Mouse (Mus musculus): ENCODE measurements around the gene Cnp. TPM values are rescaled to one million over a fixed set of nuclear protein-coding genes. Genes with fewer than 3 reads are reported as not detected.
A peak's percentile ranks its signal among the peaks of the same experiment; 100 is the strongest.
"Not testable (repeated sequence)": the region's sequence is repeated elsewhere in the genome, so short reads cannot be mapped to it uniquely, and the experiment has no call there.

Gene Cnp
- polyA plus RNA-seq, 1 experiment from 2014 or later, result 21.9 TPM

DNA sequence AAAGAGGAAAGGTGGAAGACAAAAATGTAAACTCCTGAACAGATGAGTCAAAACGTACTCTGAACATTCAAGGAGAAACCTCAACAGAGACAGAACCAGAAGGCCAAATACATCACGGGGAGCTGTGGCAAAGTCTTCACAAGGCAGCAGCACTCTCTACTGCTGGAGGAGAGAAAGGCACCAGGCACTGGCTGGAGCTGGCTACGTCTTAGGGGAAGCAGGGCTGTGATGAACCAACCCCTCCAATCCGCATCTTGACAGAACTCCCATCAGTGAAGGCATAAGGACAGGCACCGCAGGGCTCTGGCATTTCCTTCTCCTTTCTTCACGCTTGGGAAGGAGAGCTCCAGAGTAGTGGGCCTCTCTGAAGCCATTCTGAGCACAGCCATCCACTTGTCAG is 36.9 kb downstream of the Cnp start:
- 90% methylated on average over 6 of the region's 6 CpGs for WGBS

DNA sequence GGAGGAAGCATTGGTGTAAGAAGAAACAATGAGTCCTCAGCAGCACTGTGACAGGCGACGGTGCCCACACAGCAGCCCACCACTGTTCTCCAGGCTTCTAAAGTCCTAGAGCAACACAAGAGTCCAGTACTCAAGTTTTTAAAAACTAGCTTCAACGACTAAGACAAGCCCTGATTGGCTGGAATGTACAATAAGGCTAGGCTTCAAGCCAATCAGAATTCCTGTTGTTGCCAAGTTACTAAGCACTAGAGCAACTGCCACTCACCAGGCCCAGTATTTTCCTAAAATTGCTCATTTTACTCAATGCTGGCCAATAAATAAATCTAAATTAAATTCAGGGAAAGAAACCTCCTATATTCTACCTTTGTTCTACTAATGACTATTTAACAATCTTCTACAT is 38.5 kb downstream of the Cnp start:
- 92% methylated on average over 3 of the region's 3 CpGs for WGBS
- H3K9ac ChIP-seq (ENCODE audit: low read length), result no peak overlapping the region
- no peaks in the 10 kb centered on the region; the same call in 1 of the 2 replicates for H3K36me3 ChIP-seq (ENCODE audit: control insufficient read depth, insufficient read depth, low read length)

More for the DNA sequence above, 36.9 kb downstream of the Cnp start:
- H3K4me2 ChIP-seq (ENCODE audit: low read depth, severe bottlenecking), result no peak overlapping the region
- no peak overlapping the region for H3K9ac ChIP-seq (ENCODE audit: low read length)
- H3K27ac ChIP-seq (replicated peaks; ENCODE audit: low read depth, low read length), result no peak overlapping the region
- H3K4me1 ChIP-seq (ENCODE audit: control insufficient read depth, insufficient read depth, low read length), result no peaks in the 10 kb centered on the region
- no peaks in the 10 kb centered on the region; the same call in 1 of the 2 replicates for H3K36me3 ChIP-seq (ENCODE audit: control insufficient read depth, insufficient read depth, low read length)
- H3K27me3 ChIP-seq (ENCODE audit: control insufficient read depth, insufficient read depth, low read length), result no peaks in the 10 kb centered on the region
- DNase-seq (ENCODE audit: low spot score) (no peak), ATAC-seq (ENCODE audit: insufficient number of reproducible peaks, low FRiP score, low TSS enrichment, low read depth) (no peak)
- H3K9me3 ChIP-seq (ENCODE audit: control insufficient read depth, low read length), result no peaks in the 10 kb centered on the region
- H3K4me3 ChIP-seq (ENCODE audit: low read depth, low read length), result no peak overlapping the region

DNA sequence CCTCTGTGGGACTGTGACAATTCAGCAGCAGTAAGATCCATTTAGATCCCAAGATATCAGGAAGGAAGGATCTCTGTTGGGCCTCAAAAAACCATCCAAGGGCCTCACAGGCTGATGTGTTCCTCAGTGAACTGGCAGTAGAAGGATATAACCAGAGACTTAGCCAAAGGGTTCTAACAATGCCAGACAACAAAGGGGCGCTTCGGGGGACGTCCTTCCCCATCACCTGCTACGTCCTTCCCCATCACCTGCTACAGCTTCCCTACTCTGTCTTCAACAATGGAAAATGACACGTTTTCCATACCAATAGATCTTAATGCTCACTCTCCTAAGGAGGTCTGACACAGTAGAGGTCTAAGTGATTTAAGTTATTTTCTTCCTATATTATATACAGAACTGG is 41.6 kb downstream of the Cnp start:
- DNase-seq (ENCODE audit: low spot score), result no peak
- Histone ChIP-seq H3K36me3 (ENCODE audit: control insufficient read depth, insufficient read depth, low read length) (no peaks in the 10 kb centered on the region), H3K4me3 (ENCODE audit: low read depth, low read length) (no peak overlapping the region), H3K27me3 (ENCODE audit: control insufficient read depth, insufficient read depth, low read length) (no peaks in the 10 kb centered on the region), H3K27ac (replicated peaks; ENCODE audit: low read depth, low read length) (no peak overlapping the region), H3K4me2 (ENCODE audit: low read depth, severe bottlenecking) (no peak overlapping the region), H3K4me1 (ENCODE audit: control insufficient read depth, insufficient read depth, low read length) (peaks cover 12% of the 10 kb centered on the region), H3K9ac (ENCODE audit: low read length) (no peak overlapping the region), H3K9me3 (ENCODE audit: control insufficient read depth, low read length) (no peaks in the 10 kb centered on the region)
- ATAC-seq (ENCODE audit: insufficient number of reproducible peaks, low FRiP score, low TSS enrichment, low read depth), result no peak
- WGBS, result 91% methylated on average over 5 of the region's 5 CpGs

More for the DNA sequence above, 38.5 kb downstream of the Cnp start:
- ATAC-seq (ENCODE audit: insufficient number of reproducible peaks, low FRiP score, low TSS enrichment, low read depth), result no peak
- DNase-seq (ENCODE audit: low spot score), result no peak
- Histone ChIP-seq H3K4me3 (ENCODE audit: low read depth, low read length) (no peak overlapping the region), H3K27me3 (ENCODE audit: control insufficient read depth, insufficient read depth, low read length) (no peaks in the 10 kb centered on the region), H3K27ac (replicated peaks; ENCODE audit: low read depth, low read length) (no peak overlapping the region), H3K4me1 (ENCODE audit: control insufficient read depth, insufficient read depth, low read length) (peaks cover 6% of the 10 kb centered on the region), H3K4me2 (ENCODE audit: low read depth, severe bottlenecking) (no peak overlapping the region), H3K9me3 (ENCODE audit: control insufficient read depth, low read length) (no peaks in the 10 kb centered on the region)

DNA sequence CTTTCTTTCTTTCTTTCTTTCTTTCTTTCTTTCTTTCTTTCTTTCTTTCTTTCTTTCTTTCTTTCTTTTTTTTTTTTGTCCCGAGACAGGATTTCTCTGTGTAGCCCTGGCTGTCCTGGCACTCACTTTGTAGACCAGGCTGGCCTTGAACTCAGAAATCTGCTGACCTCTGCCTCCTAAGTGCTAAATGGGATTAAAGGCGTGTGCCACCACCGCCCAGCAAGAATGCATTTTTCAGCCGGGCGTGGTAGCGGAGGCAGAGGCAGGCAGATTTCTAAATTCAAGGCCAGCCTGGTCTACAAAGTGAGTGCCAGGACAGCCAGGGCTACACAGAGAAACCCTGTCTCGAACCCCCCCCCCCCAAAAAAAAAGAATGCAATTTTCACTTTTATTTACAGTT is 42.1 kb downstream of the Cnp start:
- H3K27ac ChIP-seq (replicated peaks; ENCODE audit: low read depth, low read length); H3K4me3 ChIP-seq (ENCODE audit: low read depth, low read length); DNase-seq (ENCODE audit: low spot score); H3K9ac ChIP-seq (ENCODE audit: low read length); H3K27me3 ChIP-seq (ENCODE audit: control insufficient read depth, insufficient read depth, low read length); ATAC-seq (ENCODE audit: insufficient number of reproducible peaks, low FRiP score, low TSS enrichment, low read depth); H3K4me2 ChIP-seq (ENCODE audit: low read depth, severe bottlenecking); H3K9me3 ChIP-seq (ENCODE audit: control insufficient read depth, low read length); H3K36me3 ChIP-seq (ENCODE audit: control insufficient read depth, insufficient read depth, low read length): not testable (repeated sequence)
- peaks cover 12% of the 10 kb centered on the region for H3K4me1 ChIP-seq (ENCODE audit: control insufficient read depth, insufficient read depth, low read length)
- WGBS, result 93% methylated on average over 7 of the region's 7 CpGs

DNA sequence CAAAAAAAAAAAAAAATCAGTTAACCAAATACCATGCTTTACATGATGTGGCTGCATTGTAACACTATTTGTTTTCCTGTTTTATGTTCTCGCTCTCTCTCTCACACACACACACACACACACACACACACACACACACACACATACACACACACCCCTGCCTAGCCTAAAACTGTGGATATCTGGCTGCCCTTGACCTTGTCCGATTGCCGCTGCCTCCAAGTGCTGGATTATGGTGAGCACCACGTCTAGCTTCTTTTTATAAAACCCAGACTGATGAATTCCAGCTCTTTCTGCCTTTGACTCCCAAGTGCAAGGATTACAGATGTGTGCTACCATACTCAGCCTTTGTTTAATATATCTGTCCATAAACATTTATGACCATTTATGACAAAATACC is 42.8 kb downstream of the Cnp start:
- H3K4me2 ChIP-seq (ENCODE audit: low read depth, severe bottlenecking), result no peak overlapping the region
- WGBS, result 88% methylated on average over 4 of the region's 4 CpGs

DNA sequence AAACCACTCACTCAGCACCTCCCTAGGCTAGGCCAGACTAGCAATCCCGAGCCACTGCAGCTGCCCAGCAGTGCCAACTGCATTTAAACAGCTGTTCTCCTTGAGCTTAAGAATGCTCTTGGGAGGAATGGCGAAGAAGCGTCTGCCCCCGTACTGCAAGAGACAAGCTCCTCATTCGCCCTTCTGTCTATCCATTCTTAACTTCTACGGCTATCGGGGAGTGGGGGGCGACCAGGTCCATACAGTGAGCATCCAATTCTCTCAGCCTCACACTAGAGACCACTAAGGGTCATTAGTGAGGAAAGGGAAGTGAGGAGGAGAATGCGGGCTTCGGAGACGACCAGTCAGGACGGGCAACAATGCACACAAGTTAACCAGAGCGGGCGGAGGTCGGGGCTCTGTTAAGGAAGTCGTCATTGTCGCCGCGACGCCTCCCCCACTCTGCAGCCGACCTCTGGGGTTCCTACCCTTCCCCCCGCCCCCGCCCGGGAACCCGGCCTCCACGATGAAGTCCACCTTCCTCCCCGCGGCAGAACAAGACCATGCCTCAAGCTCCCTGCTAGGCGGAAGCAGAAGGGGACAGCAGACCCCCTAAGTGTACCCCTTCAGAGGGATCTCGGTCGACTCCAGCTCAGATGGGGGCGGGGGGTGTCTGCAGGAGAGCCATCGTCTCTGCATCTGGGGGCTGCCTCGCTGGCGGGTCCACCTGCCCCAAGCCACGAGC is 44.2 kb downstream of the Cnp start, which contains the start of gene Nkiras2:
Gene Nkiras2, plus strand, starts transcription at position 484 of the 724 bp plus-strand sequence.
- peak within 1 kb of the TSS; percentile 73 for H3K27ac ChIP-seq (replicated peaks; ENCODE audit: low read depth, low read length)
- H3K9me3 ChIP-seq (ENCODE audit: control insufficient read depth, low read length), result no peaks in the 10 kb centered on the region
- peak within 1 kb of the TSS; percentile 87 for H3K4me2 ChIP-seq (ENCODE audit: low read depth, severe bottlenecking)
- H3K36me3 ChIP-seq (ENCODE audit: control insufficient read depth, insufficient read depth, low read length), result no peaks in the 10 kb centered on the region
- peak; percentile 79 for DNase-seq (ENCODE audit: low spot score)
- ATAC-seq (ENCODE audit: insufficient number of reproducible peaks, low FRiP score, low TSS enrichment, low read depth), result peak; percentile 36
- no peaks in the 10 kb centered on the region for H3K27me3 ChIP-seq (ENCODE audit: control insufficient read depth, insufficient read depth, low read length)
- H3K4me1 ChIP-seq (ENCODE audit: control insufficient read depth, insufficient read depth, low read length), result peaks cover 16% of the 10 kb centered on the region
- 0% methylated on average over 33 of the region's 36 CpGs for WGBS
- peak within 1 kb of the TSS; percentile 76 for H3K9ac ChIP-seq (ENCODE audit: low read length)
- peak within 1 kb of the TSS; percentile 67 for H3K4me3 ChIP-seq (ENCODE audit: low read depth, low read length)

More for the DNA sequence above, 42.8 kb downstream of the Cnp start:
- no peaks in the 10 kb centered on the region for H3K9me3 ChIP-seq (ENCODE audit: control insufficient read depth, low read length)
- ATAC-seq (ENCODE audit: insufficient number of reproducible peaks, low FRiP score, low TSS enrichment, low read depth), result no peak
- H3K9ac ChIP-seq (ENCODE audit: low read length), result no peak overlapping the region
- H3K27me3 ChIP-seq (ENCODE audit: control insufficient read depth, insufficient read depth, low read length), result no peaks in the 10 kb centered on the region
- peaks cover 12% of the 10 kb centered on the region for H3K4me1 ChIP-seq (ENCODE audit: control insufficient read depth, insufficient read depth, low read length)
- H3K36me3 ChIP-seq (ENCODE audit: control insufficient read depth, insufficient read depth, low read length), result no peaks in the 10 kb centered on the region
- no peak overlapping the region for H3K4me3 ChIP-seq (ENCODE audit: low read depth, low read length)
- no peak overlapping the region for H3K27ac ChIP-seq (replicated peaks; ENCODE audit: low read depth, low read length)
- no peak for DNase-seq (ENCODE audit: low spot score)

DNA sequence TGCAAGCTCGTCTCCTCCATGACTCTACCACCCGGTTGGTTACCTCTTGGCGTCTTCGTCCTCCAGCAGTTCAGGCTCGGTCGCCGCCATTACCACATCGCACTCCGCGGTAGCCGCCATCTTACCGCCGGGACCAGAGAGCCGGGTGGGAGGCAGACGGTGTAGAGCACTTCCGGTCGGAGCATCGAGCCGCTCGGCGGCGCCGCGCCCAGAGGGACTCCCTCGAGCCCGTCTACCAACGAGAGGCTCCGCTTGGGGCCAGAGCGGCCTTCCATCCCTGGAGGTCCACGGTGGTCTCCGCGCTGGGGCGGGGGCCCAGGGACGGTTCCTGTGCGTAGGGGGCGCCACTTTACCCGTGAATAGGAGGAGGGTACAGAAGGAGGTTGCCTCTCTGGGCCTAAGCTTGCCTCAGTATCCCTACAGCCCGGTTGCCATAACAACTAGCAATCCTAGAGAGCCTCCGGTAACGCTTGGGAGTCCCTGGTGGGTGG is 44.8 kb downstream of the Cnp start:
- Histone ChIP-seq H3K4me2 (ENCODE audit: low read depth, severe bottlenecking) (peak overlapping the region; percentile 87), H3K9ac (ENCODE audit: low read length) (peak overlapping the region; percentile 76), H3K4me3 (ENCODE audit: low read depth, low read length) (peak overlapping the region; percentile 67), H3K27me3 (ENCODE audit: control insufficient read depth, insufficient read depth, low read length) (no peaks in the 10 kb centered on the region), H3K9me3 (ENCODE audit: control insufficient read depth, low read length) (no peaks in the 10 kb centered on the region), H3K4me1 (ENCODE audit: control insufficient read depth, insufficient read depth, low read length) (peaks cover 17% of the 10 kb centered on the region), H3K36me3 (ENCODE audit: control insufficient read depth, insufficient read depth, low read length) (no peaks in the 10 kb centered on the region), H3K27ac (replicated peaks; ENCODE audit: low read depth, low read length) (peak overlapping the region; percentile 73)
- DNase-seq (ENCODE audit: low spot score) (peak; percentile 99), ATAC-seq (ENCODE audit: insufficient number of reproducible peaks, low FRiP score, low TSS enrichment, low read depth) (peak; percentile 95)
- WGBS, result under 1% methylated on average over 40 of the region's 40 CpGs

DNA sequence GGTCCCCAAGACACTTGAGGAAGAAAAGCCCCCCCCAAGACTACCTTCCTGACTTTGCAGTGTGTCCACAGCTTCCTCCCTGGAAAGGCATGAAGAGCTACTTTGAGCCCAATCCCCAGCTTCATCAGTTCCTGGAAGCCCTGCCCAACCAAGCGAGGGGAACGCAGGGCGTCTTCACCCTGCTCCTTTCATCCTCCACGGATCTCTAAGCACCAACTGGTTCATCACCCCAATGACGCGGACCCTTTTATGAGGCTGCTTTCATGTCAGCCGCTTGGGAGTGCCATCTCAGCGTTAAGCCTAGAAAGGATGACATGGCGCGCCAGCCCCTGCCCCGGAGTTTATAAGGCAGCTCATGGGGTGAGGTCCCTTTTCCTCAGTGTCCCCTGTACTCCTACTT is 45.3 kb downstream of the Cnp start, which contains the start of gene Dnajc7:
Gene Dnajc7, minus strand, starts transcription at position 187 of the 400 bp plus-strand sequence.
- WGBS, result 1% methylated on average over 11 of the region's 11 CpGs
- Histone ChIP-seq H3K27me3 (ENCODE audit: control insufficient read depth, insufficient read depth, low read length) (no peaks in the 10 kb centered on the region), H3K27ac (replicated peaks; ENCODE audit: low read depth, low read length) (peak within 1 kb of the TSS; percentile 73), H3K4me1 (ENCODE audit: control insufficient read depth, insufficient read depth, low read length) (peaks cover 17% of the 10 kb centered on the region), H3K9me3 (ENCODE audit: control insufficient read depth, low read length) (no peaks in the 10 kb centered on the region), H3K36me3 (ENCODE audit: control insufficient read depth, insufficient read depth, low read length) (no peaks in the 10 kb centered on the region), H3K4me2 (ENCODE audit: low read depth, severe bottlenecking) (peak within 1 kb of the TSS; percentile 87), H3K4me3 (ENCODE audit: low read depth, low read length) (peak within 1 kb of the TSS; percentile 67), H3K9ac (ENCODE audit: low read length) (peak within 1 kb of the TSS; percentile 76)
- no peak for ATAC-seq (ENCODE audit: insufficient number of reproducible peaks, low FRiP score, low TSS enrichment, low read depth)
- DNase-seq (ENCODE audit: low spot score), result no peak
